Mouse (Mus musculus) heart, postnatal 0 days (tissue): ENCODE measurements at regions not wholly inside any gene's neighbourhood (a gene's known extent, or its start where the extent isn't known, plus 50 kb on each side); places are given as distances from the start of the nearest gene placed in this dataset.

Source experiments
- ATAC-seq: fragments of 200-750 bp; cut with Nextera tagmentation; 2 replicates; pipeline ENCODE4 v1.8.0; 2017; ENCODE audit warnings: low read depth, moderate number of reproducible peaks, moderate library complexity; ENCODE audit not compliant: insufficient read depth
- DNase-seq: peaks from one replicate; pipeline ENCODE4 v3.0.0-alpha.2; 2016; ENCODE audit warnings: low spot score
- H3K27ac ChIP-seq: fragments of 300-500 bp; sonication (generic); 2 replicates; pipeline ENCODE4 v1.5.1; 2014; ENCODE audit warnings: low read depth, mild to moderate bottlenecking
- H3K27me3 ChIP-seq: fragments of 300-500 bp; sonication (generic); 2 replicates; pipeline ENCODE4 v1.6.1; 2014; ENCODE audit warnings: low read length, mixed read lengths; ENCODE audit not compliant: control insufficient read depth, insufficient read depth
- H3K36me3 ChIP-seq: fragments of 300-500 bp; sonication (generic); replicated peaks from 2 replicates; pipeline ENCODE4 v1.6.1; 2014; ENCODE audit warnings: low read length, mixed read lengths; ENCODE audit not compliant: control insufficient read depth, insufficient read depth
- H3K4me1 ChIP-seq: fragments of 300-500 bp; sonication (generic); 2 replicates; pipeline ENCODE4 v1.6.1; 2014; ENCODE audit warnings: antibody characterized with exemption; ENCODE audit not compliant: control insufficient read depth, insufficient read depth
- H3K4me2 ChIP-seq: fragments of 300-500 bp; sonication (generic); 2 replicates; pipeline ENCODE4 v1.6.1; 2014; ENCODE audit warnings: low read depth, mild to moderate bottlenecking, low read length, moderate library complexity
- H3K4me3 ChIP-seq: fragments of 300-500 bp; sonication (generic); 2 replicates; pipeline ENCODE4 v1.5.1; 2014; ENCODE audit warnings: low read depth, low read length
- H3K9ac ChIP-seq: fragments of 300-500 bp; sonication (generic); replicated peaks from 2 replicates; pipeline ENCODE4 v1.6.1; 2014; ENCODE audit warnings: low read depth, low read length, mixed read lengths
- H3K9me3 ChIP-seq: fragments of 300-500 bp; sonication (generic); replicated peaks from 2 replicates; pipeline ENCODE4 v1.6.1; 2016; ENCODE audit warnings: low read length; ENCODE audit not compliant: control insufficient read depth
- CTCF ChIP-seq: IDR thresholded peaks from 2 replicates; pipeline ENCODE4 v1.5.1; 2016; ENCODE audit warnings: antibody characterized with exemption, control low read depth, low read depth
- EP300 ChIP-seq: IDR thresholded peaks from 2 replicates; pipeline ENCODE4 v1.6.1; 2016; ENCODE audit warnings: antibody characterized with exemption, low read depth
- WGBS: fragments of 180-500 bp; shearing (Covaris S2); extraction: QIAGEN DNeasy Blood & Tissue Kit; methylation state at CpG from one replicate; pipeline ENCODE4 v1.1.7; 2014; 5-methylcytosine and 5-hydroxymethylcytosine counted together

DNA sequence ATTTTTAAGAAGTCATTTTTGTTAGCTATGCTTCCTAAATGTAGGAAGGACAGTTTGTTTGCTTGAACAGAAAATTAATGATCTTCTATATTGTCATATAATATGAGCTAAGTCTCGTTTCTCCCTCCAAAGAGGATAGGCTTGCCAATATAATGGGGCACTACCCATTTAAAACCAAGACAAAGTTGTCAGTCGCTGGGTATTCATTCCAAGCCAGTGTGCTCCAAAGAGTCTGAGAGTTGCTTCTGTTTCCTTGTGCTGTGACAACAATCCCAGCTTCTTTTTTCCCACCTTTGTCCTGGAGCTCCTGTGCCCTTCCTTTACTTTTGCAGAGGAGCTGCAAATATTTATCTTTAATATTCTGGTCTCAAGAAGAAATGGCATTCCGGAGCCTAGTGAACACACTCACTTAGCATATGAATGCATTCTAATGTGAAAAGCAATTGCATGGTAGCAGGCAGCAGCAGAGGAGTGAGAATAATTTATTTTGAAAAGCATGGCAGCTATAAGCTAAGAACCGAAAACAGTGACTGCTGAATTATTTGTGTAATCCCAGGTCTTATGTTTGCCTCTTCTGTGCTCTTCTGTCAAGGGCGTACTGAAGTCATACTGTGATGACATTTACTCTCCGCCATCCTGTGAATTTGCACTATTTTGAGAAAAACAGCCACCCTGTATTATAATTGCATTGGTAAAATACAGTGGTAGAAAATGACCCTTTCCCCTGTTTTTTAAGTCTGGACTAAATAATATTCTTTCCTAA, 402.7 kb upstream of the Slc5a7 start:
- H3K4me2 ChIP-seq = no peak overlapping the region
- no peaks in the 10 kb centered on the region for H3K27me3 ChIP-seq
- no peak for DNase-seq
- no peaks in the 10 kb centered on the region for H3K9me3 ChIP-seq
- ATAC-seq = no peak
- no peak overlapping the region for H3K4me3 ChIP-seq
- H3K9ac ChIP-seq = no peak overlapping the region
- no peak overlapping the region for H3K27ac ChIP-seq
- H3K4me1 ChIP-seq = no peaks in the 10 kb centered on the region
- no peaks in the 10 kb centered on the region for H3K36me3 ChIP-seq
- TF ChIP-seq CTCF = no peak
- TF ChIP-seq EP300 = no peak
- WGBS = 76% methylated on average over 6 of the region's 6 CpGs

GRCm38 (mm10) chr17:54694637-54695036, 395.8 kb upstream of the Slc5a7 start:
- Histone ChIP-seq H3K4me2 (no peak overlapping the region), H3K36me3 (no peaks in the 10 kb centered on the region), H3K9ac (no peak overlapping the region), H3K27ac (no peak overlapping the region), H3K4me1 (no peaks in the 10 kb centered on the region), H3K4me3 (no peak overlapping the region), H3K9me3 (no peaks in the 10 kb centered on the region), H3K27me3 (no peaks in the 10 kb centered on the region)
- no peak for ATAC-seq
- no peak for DNase-seq
- TF ChIP-seq EP300 (no peak), CTCF (no peak)

DNA sequence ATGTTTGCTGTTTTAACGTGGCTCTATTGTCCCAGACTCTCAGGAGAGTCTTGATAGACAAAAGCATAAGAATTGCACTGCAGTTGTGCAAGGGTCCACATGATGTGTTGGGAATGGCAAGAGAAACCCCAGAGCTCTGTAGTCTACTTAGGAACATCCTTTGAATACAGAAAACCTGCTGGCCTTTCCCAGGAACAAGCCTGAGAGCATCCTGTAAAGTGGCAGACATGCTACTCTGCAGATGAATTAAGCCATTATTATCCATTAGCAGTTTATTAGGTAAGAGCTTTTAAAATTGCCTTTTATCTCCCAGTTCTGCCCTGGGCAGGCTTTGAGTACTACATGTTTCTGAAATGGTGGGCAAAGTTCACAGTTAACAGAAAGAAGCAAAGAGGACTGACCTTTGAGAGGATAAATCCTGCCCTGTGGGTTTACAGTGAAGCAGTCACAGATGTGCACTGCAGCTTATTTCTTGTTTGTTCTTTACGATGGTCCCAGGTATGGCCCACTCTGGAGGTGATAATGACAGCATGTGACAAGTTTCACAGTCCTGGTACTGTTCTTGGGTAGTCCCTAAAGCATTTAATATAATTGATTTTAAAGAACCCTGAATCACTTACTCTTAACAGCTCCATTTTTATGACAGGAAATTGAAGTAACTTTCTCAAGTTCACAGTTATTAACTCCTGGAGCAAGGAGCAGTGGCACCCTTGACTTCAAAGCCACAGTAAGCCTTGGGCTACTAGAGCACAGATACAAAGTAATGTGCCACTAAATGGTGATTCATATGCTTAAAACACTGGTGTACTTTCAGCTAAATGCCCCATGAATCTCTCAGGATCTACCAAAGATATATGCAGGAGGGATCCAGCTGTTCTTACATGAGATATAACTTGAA, 386.6 kb upstream of the Slc5a7 start:
- Histone ChIP-seq H3K4me2 (no peak overlapping the region), H3K9ac (no peak overlapping the region), H3K4me1 (no peaks in the 10 kb centered on the region), H3K36me3 (no peaks in the 10 kb centered on the region), H3K27ac (no peak overlapping the region), H3K9me3 (no peaks in the 10 kb centered on the region), H3K27me3 (no peaks in the 10 kb centered on the region), H3K4me3 (no peak overlapping the region)
- TF ChIP-seq EP300 = no peak
- no peak for TF ChIP-seq CTCF
- DNase-seq = no peak
- no peak for ATAC-seq
- 40% methylated on average over 2 of the region's 2 CpGs for WGBS

DNA sequence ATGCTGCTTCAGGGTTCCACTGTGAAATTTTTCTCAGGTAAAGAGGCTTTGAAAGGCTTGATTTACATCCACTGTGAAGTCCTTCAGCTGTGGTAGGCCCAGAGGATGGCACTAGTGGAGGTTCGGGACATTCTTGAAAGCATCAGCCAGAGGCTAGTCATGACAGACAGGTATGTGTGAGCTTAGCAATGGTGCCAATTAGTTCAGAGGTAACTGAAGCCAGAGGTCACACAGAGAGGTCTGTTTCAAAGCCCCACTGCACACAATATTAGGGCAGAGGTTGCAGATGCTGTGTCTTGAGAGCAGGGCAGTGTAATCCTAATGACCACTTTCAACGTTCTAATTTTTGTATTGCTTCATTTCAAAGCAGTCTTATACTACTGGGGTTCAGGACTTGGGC, 379.3 kb upstream of the Slc5a7 start:
- Histone ChIP-seq H3K27me3 (no peaks in the 10 kb centered on the region), H3K9ac (no peak overlapping the region), H3K4me3 (no peak overlapping the region), H3K4me2 (no peak overlapping the region), H3K9me3 (no peaks in the 10 kb centered on the region), H3K27ac (no peak overlapping the region), H3K36me3 (no peaks in the 10 kb centered on the region), H3K4me1 (no peaks in the 10 kb centered on the region)
- ATAC-seq (no peak), DNase-seq (no peak)
- WGBS = 44% methylated on average over 2 of the region's 2 CpGs
- TF ChIP-seq CTCF (no peak), EP300 (no peak)

DNA sequence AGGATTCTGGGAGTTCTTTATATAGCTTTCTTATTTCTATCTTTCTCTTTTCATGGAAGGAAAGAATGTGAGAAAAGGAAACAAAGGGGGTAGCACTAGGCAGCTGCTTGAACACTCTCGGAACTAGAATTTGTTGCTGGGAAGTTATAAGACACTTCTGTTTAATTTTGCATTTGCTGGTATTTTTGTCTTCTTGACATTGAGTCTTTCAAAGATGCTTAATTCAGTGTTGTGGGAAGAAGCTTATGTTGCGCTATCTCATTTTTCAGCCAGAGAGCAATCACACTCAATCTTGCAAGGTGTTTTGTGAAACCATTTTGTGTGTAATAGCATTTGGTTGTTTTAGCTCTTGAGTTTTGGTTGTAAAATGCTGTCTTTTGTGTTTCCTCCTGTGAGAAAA, 370.7 kb upstream of the Slc5a7 start:
- 78% methylated on average over 2 of the region's 2 CpGs for WGBS
- no peak overlapping the region for H3K9ac ChIP-seq
- no peak overlapping the region for H3K4me2 ChIP-seq
- ATAC-seq (no peak), DNase-seq (no peak)
- no peaks in the 10 kb centered on the region for H3K4me1 ChIP-seq
- H3K27ac ChIP-seq = no peak overlapping the region
- no peaks in the 10 kb centered on the region for H3K36me3 ChIP-seq
- H3K4me3 ChIP-seq = no peak overlapping the region
- no peaks in the 10 kb centered on the region for H3K9me3 ChIP-seq
- no peaks in the 10 kb centered on the region for H3K27me3 ChIP-seq
- TF ChIP-seq CTCF (no peak), EP300 (no peak)
